Mouse (Mus musculus): ENCODE data around the gene B3gnt7. TPM values are rescaled to one million over a fixed set of nuclear protein-coding genes. Genes with fewer than 3 reads are reported as not detected.

The B3gnt7 gene
- polyA plus RNA-seq (2017; shearing (Covaris generic)), result not detected

GRCm38 (mm10) chr1:86302532-86302931, at the start of gene B3gnt7:
Gene B3gnt7 (plus strand): TSS chr1:86302832.

Other genes starting within 250 kb of the B3gnt7 start
- gene Psmd1, start 238.4 kb upstream of the B3gnt7 start, polyA plus RNA-seq (2017; shearing (Covaris generic)), result 126 TPM
- gene Htr2b, start 190.9 kb upstream of the B3gnt7 start, polyA plus RNA-seq (2017; shearing (Covaris generic)), result 0.32 TPM
- not detected for gene Gm21972, start 169.2 kb upstream of the B3gnt7 start, polyA plus RNA-seq (2017; shearing (Covaris generic))
- gene Armc9, start 148.1 kb upstream of the B3gnt7 start, polyA plus RNA-seq (2017; shearing (Covaris generic)), result 10.8 TPM
- gene Ncl, start 56.6 kb downstream of the B3gnt7 start, polyA plus RNA-seq (2017; shearing (Covaris generic)), result 442 TPM
- 1.9 TPM for gene Nmur1, start 123.4 kb downstream of the B3gnt7 start, polyA plus RNA-seq (2017; shearing (Covaris generic))
- not detected for gene Tex44, start 123.5 kb downstream of the B3gnt7 start, polyA plus RNA-seq (2017; shearing (Covaris generic))
- gene Ptma, start 223.9 kb downstream of the B3gnt7 start, polyA plus RNA-seq (2017; shearing (Covaris generic)), result 1,686 TPM

Measured in activated CD4-positive, CD25-positive, alpha-beta regulatory T cell, adult 9 weeks (primary cell).